Mouse (Mus musculus) hindbrain, embryonic 11.5 days (tissue): Measurements from ENCODE around the gene 2410015M20Rik. TPM values are rescaled to one million over a fixed set of nuclear protein-coding genes. Genes with fewer than 3 reads are reported as not detected.

ENCODE experiments used
- ATAC-seq: fragments of 200-750 bp; cut with Nextera tagmentation; 2 replicates; pipeline ENCODE4 v1.8.0; 2017; ENCODE audit warnings: mild to moderate bottlenecking, moderate TSS enrichment, moderate library complexity; ENCODE audit not compliant: low FRiP score
- DNase-seq: peaks from one replicate; pipeline ENCODE4 v3.0.0-alpha.2; 2015; ENCODE audit warnings: low spot score
- H3K27ac ChIP-seq: fragments of 300-500 bp; sonication (generic); 2 replicates; pipeline ENCODE4 v1.5.1; 2014; ENCODE audit warnings: mild to moderate bottlenecking, low read depth, low read length
- H3K27me3 ChIP-seq: fragments of 300-500 bp; sonication (generic); 2 replicates; pipeline ENCODE4 v1.6.1; 2014; ENCODE audit warnings: mild to moderate bottlenecking, low read length, moderate library complexity, mixed read lengths; ENCODE audit not compliant: control insufficient read depth, insufficient read depth
- H3K36me3 ChIP-seq: fragments of 300-500 bp; sonication (generic); 2 replicates; pipeline ENCODE4 v1.6.1; 2014; ENCODE audit warnings: mild to moderate bottlenecking, low read length, moderate library complexity, mixed read lengths; ENCODE audit not compliant: control insufficient read depth, insufficient read depth
- H3K4me1 ChIP-seq: fragments of 300-500 bp; sonication (generic); replicated peaks from 2 replicates; pipeline ENCODE4 v1.6.1; 2014; ENCODE audit warnings: low read length, mixed read lengths; ENCODE audit not compliant: control insufficient read depth, insufficient read depth
- H3K4me2 ChIP-seq: fragments of 300-500 bp; sonication (generic); replicated peaks from 2 replicates; pipeline ENCODE4 v1.6.1; 2014; ENCODE audit warnings: mild to moderate bottlenecking, low read depth, low read length
- H3K4me3 ChIP-seq: fragments of 300-500 bp; sonication (generic); 2 replicates; pipeline ENCODE4 v1.5.1; 2014; ENCODE audit warnings: low read depth, low read length
- H3K9ac ChIP-seq: fragments of 300-500 bp; sonication (generic); 2 replicates; pipeline ENCODE4 v1.6.1; 2014; ENCODE audit warnings: low read depth, low read length
- H3K9me3 ChIP-seq: fragments of 300-500 bp; sonication (generic); 2 replicates; pipeline ENCODE4 v1.6.1; 2016; ENCODE audit warnings: low read length; ENCODE audit not compliant: control insufficient read depth
- WGBS: fragments of 180-500 bp; shearing (Covaris S2); extraction: QIAGEN DNeasy Blood & Tissue Kit; methylation state at CpG from one replicate; pipeline ENCODE4 v1.1.7; 2014; 5-methylcytosine and 5-hydroxymethylcytosine counted together
- polyA plus RNA-seq: library from polyadenylated mRNA; unstranded; fragments of >200 nt; fragmentation: Nextera tagmentation; extraction: Ambion mirVana; gene quantifications from 2 replicates; pipeline ENCODE4 v1.2.1, GENCODE M21; 2014

Gene 2410015M20Rik
- polyA plus RNA-seq, 1 experiment from 2014 or later = 192 TPM

- 98% methylated on average over 4 of the region's 4 CpGs for WGBS
- DNase-seq = no peak
Observed at GRCm38 (mm10) chr17:56567370-56567769, 42.2 kb downstream of the 2410015M20Rik start.

GRCm38 (mm10) chr17:56566918-56567317 is 42.7 kb downstream of the 2410015M20Rik start:
- no peaks in the 10 kb centered on the region for H3K4me1 ChIP-seq
- no peaks in the 10 kb centered on the region for H3K9me3 ChIP-seq
- no peak overlapping the region for H3K27ac ChIP-seq
- DNase-seq (no peak), ATAC-seq (no peak)
- H3K27me3 ChIP-seq = no peaks in the 10 kb centered on the region
- no peak overlapping the region for H3K4me2 ChIP-seq
- no peak overlapping the region for H3K4me3 ChIP-seq
- 93% methylated on average over 5 of the region's 5 CpGs for WGBS
- peaks cover 58% of the 10 kb centered on the region for H3K36me3 ChIP-seq
- H3K9ac ChIP-seq = no peak overlapping the region

More at GRCm38 (mm10) chr17:56567370-56567769, 42.2 kb downstream of the 2410015M20Rik start:
- Histone ChIP-seq H3K27me3 (no peaks in the 10 kb centered on the region), H3K4me3 (no peak overlapping the region), H3K9ac (no peak overlapping the region), H3K36me3 (peaks cover 55% of the 10 kb centered on the region), H3K27ac (no peak overlapping the region), H3K4me1 (no peaks in the 10 kb centered on the region), H3K9me3 (no peaks in the 10 kb centered on the region), H3K4me2 (no peak overlapping the region)
- no peak for ATAC-seq

GRCm38 (mm10) chr17:56566293-56566692 is 43.3 kb downstream of the 2410015M20Rik start:
- H3K4me1 ChIP-seq = no peaks in the 10 kb centered on the region
- no peaks in the 10 kb centered on the region for H3K27me3 ChIP-seq
- ATAC-seq (no peak), DNase-seq (no peak)
- H3K9ac ChIP-seq = no peak overlapping the region
- no peak overlapping the region for H3K27ac ChIP-seq
- 96% methylated on average over 28 of the region's 29 CpGs for WGBS
- no peak overlapping the region for H3K4me3 ChIP-seq
- H3K4me2 ChIP-seq = no peak overlapping the region
- H3K9me3 ChIP-seq = no peaks in the 10 kb centered on the region
- peaks cover 63% of the 10 kb centered on the region for H3K36me3 ChIP-seq

GRCm38 (mm10) chr17:56561866-56562265 is 47.7 kb downstream of the 2410015M20Rik start:
- H3K4me2 ChIP-seq = no peak overlapping the region
- no peaks in the 10 kb centered on the region for H3K9me3 ChIP-seq
- no peak overlapping the region for H3K27ac ChIP-seq
- H3K9ac ChIP-seq = no peak overlapping the region
- WGBS = 91% methylated on average over 2 of the region's 2 CpGs
- no peak for ATAC-seq
- H3K27me3 ChIP-seq = no peaks in the 10 kb centered on the region
- no peak overlapping the region for H3K4me3 ChIP-seq
- peaks cover 37% of the 10 kb centered on the region for H3K36me3 ChIP-seq
- DNase-seq = no peak
- H3K4me1 ChIP-seq = no peaks in the 10 kb centered on the region

DNA sequence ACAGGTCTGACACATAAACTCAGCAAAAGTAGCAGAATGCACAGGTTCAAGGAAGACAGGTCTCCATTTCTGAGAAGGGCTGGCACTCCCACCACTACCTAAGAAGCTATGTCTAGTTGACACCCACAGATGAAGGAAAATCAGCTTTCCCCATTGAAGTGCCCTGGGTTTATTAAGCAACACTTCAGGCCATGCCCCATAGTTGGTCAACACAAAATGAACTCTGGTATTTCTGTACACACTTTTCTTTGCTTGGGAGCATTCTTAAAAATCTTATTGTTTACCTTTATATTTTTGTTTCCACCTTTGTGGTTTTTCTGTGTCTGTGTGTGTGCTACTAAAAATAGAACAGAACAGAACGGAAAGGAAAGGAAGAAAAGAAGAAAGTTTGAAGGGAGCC is 49.4 kb downstream of the 2410015M20Rik start:
- Histone ChIP-seq H3K4me2 (no peak overlapping the region), H3K4me1 (no peaks in the 10 kb centered on the region), H3K4me3 (no peak overlapping the region), H3K27me3 (no peaks in the 10 kb centered on the region), H3K9ac (no peak overlapping the region), H3K36me3 (peaks cover 23% of the 10 kb centered on the region), H3K9me3 (no peaks in the 10 kb centered on the region), H3K27ac (no peak overlapping the region)
- DNase-seq (no peak), ATAC-seq (no peak)
- 75% methylated on average over 1 of the region's 1 CpGs for WGBS

DNA sequence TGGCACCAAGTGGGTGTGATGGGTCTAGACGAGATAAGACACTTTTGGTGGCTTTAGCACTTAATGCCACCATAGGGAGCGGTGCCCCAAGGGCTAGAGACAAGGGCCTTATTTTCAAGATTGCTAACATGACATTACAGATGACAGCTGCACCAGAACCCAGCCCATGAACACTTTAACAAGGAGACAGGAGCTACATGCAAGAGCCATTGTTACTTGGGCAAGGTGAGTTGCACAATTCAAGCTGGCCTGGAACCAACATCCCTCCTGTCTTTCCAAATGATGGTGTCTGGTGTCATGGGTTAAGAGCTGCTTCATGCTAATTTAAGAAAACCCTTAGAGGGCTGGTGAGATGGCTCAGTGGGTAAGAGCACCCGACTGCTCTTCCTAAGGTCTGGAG is 50.2 kb downstream of the 2410015M20Rik start:
- Histone ChIP-seq H3K36me3 (peaks cover 15% of the 10 kb centered on the region), H3K4me1 (no peaks in the 10 kb centered on the region), H3K4me2 (no peak overlapping the region), H3K9me3 (no peaks in the 10 kb centered on the region), H3K4me3 (no peak overlapping the region), H3K9ac (no peak overlapping the region), H3K27ac (no peak overlapping the region), H3K27me3 (no peaks in the 10 kb centered on the region)
- no peak for ATAC-seq
- no peak for DNase-seq
- WGBS = 78% methylated on average over 3 of the region's 3 CpGs

DNA sequence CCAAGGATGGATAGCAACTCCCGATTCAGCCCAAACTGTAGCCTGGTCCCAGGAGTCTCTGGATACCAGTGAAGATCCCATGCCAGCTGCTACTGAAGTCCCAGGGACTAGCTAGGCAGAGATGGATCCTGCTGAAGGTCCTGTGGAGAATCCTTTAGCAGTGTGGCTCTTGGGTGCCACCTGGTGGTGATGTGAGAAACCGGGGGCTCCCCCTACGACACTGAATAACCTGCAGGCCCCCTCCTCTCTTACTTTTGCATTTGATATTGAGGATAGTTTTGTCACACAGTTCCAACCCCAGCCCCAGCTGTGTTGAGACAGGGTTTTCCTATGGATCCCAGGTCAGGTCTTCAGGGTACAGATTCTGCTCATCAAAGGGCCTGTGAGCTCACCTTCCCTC is 51.1 kb downstream of the 2410015M20Rik start:
- Histone ChIP-seq H3K9ac (no peak overlapping the region), H3K36me3 (peaks cover 14% of the 10 kb centered on the region), H3K9me3 (no peaks in the 10 kb centered on the region), H3K27ac (no peak overlapping the region), H3K27me3 (no peaks in the 10 kb centered on the region), H3K4me1 (no peaks in the 10 kb centered on the region), H3K4me2 (no peak overlapping the region), H3K4me3 (no peak overlapping the region)
- ATAC-seq = peak; percentile 67
- WGBS = 19% methylated on average over 3 of the region's 3 CpGs
- peak; percentile 85 for DNase-seq

Other genes with a start within 250 kb of the 2410015M20Rik start
- gene Ptprs, start 133.3 kb downstream of the 2410015M20Rik start, polyA plus RNA-seq = 142 and 156 TPM in 2 replicates
- gene Znrf4, start 97.3 kb downstream of the 2410015M20Rik start, polyA plus RNA-seq = not detected in 2 replicates
- 1.0 and 1.1 TPM in 2 replicates for gene Gm20219, start 55.4 kb downstream of the 2410015M20Rik start, polyA plus RNA-seq
- gene Safb2, start 25.2 kb downstream of the 2410015M20Rik start, polyA plus RNA-seq = 47.6 and 56.1 TPM in 2 replicates
- 93.7 and 105 TPM in 2 replicates for gene Safb, start 24.9 kb downstream of the 2410015M20Rik start, polyA plus RNA-seq
- 1,258 and 1,259 TPM in 2 replicates for gene Rpl36, start 3.6 kb upstream of the 2410015M20Rik start, polyA plus RNA-seq
- 43.7 and 45.4 TPM in 2 replicates for gene Lonp1, start 17.1 kb upstream of the 2410015M20Rik start, polyA plus RNA-seq
- gene Catsperd, start 18.4 kb upstream of the 2410015M20Rik start, polyA plus RNA-seq = 0.56 and 0.86 TPM in 2 replicates
- 94.2 and 104 TPM in 2 replicates for gene Ranbp3, start 63.5 kb upstream of the 2410015M20Rik start, polyA plus RNA-seq
- gene Ndufa11, start 108.0 kb upstream of the 2410015M20Rik start, polyA plus RNA-seq = 363 and 381 TPM in 2 replicates
- 15.6 and 18.1 TPM in 2 replicates for gene Vmac, start 108.3 kb upstream of the 2410015M20Rik start, polyA plus RNA-seq
- 4.4 and 4.6 TPM in 2 replicates for gene Nrtn, start 147.8 kb upstream of the 2410015M20Rik start, polyA plus RNA-seq
- gene Dus3l, start 155.0 kb upstream of the 2410015M20Rik start, polyA plus RNA-seq = 30.3 and 35.4 TPM in 2 replicates
- 0.49 and 0.71 TPM in 2 replicates for gene Prr22, start 160.5 kb upstream of the 2410015M20Rik start, polyA plus RNA-seq
- 6.4 and 6.7 TPM in 2 replicates for gene Rfx2, start 221.2 kb upstream of the 2410015M20Rik start, polyA plus RNA-seq